Mouse (Mus musculus): ENCODE measurements around the gene Adra1b.

The Adra1b gene

GRCm38 (mm10) chr11:43901051-43901654, at the start of gene Adra1b:
Gene Adra1b (minus strand): TSS chr11:43901210.
- in situ Hi-C loops (cut with MboI) = no loop called here

GRCm38 (mm10) chr11:43950274-43950673, 49.3 kb upstream of the Adra1b start:
- in situ Hi-C loops (cut with MboI) = no loop called here

- in situ Hi-C loops (cut with MboI) = no loop called here
These were observed 42.8 kb upstream of the Adra1b start for GRCm38 (mm10) chr11:43943781-43944180.

GRCm38 (mm10) chr11:43943167-43943566, 42.2 kb upstream of the Adra1b start:
- in situ Hi-C loops (cut with MboI) = no loop called here

- in situ Hi-C loops (cut with MboI) = no loop called here
These were observed 39.6 kb upstream of the Adra1b start for GRCm38 (mm10) chr11:43940501-43941202.

- in situ Hi-C loops (cut with MboI) = no loop called here
These were observed 35.0 kb upstream of the Adra1b start for GRCm38 (mm10) chr11:43936023-43936422.

GRCm38 (mm10) chr11:43933480-43933879, 32.5 kb upstream of the Adra1b start:
- in situ Hi-C loops (cut with MboI) = no loop called here

GRCm38 (mm10) chr11:43933000-43933399, 32.0 kb upstream of the Adra1b start:
- in situ Hi-C loops (cut with MboI) = no loop called here

GRCm38 (mm10) chr11:43930191-43930590, 29.2 kb upstream of the Adra1b start:
- in situ Hi-C loops (cut with MboI) = no loop called here

- in situ Hi-C loops (cut with MboI) = no loop called here
These were observed 28.7 kb upstream of the Adra1b start for GRCm38 (mm10) chr11:43929706-43930105.

GRCm38 (mm10) chr11:43929178-43929577, 28.2 kb upstream of the Adra1b start:
- in situ Hi-C loops (cut with MboI) = no loop called here

GRCm38 (mm10) chr11:43927133-43927815, 26.3 kb upstream of the Adra1b start:
- in situ Hi-C loops (cut with MboI) = no loop called here

GRCm38 (mm10) chr11:43926163-43926562, 25.2 kb upstream of the Adra1b start:
- in situ Hi-C loops (cut with MboI) = no loop called here

GRCm38 (mm10) chr11:43925584-43925983, 24.6 kb upstream of the Adra1b start:
- in situ Hi-C loops (cut with MboI) = no loop called here

GRCm38 (mm10) chr11:43921701-43922100, 20.7 kb upstream of the Adra1b start:
- in situ Hi-C loops (cut with MboI) = no loop called here

GRCm38 (mm10) chr11:43919492-43920055, 18.6 kb upstream of the Adra1b start:
- in situ Hi-C loops (cut with MboI) = no loop called here

- in situ Hi-C loops (cut with MboI) = no loop called here
These were observed 13.8 kb upstream of the Adra1b start for GRCm38 (mm10) chr11:43914552-43915447.

- in situ Hi-C loops (cut with MboI) = no loop called here
These were observed 11.3 kb upstream of the Adra1b start for GRCm38 (mm10) chr11:43912136-43912888.

- in situ Hi-C loops (cut with MboI) = no loop called here
These were observed 10.6 kb upstream of the Adra1b start for GRCm38 (mm10) chr11:43911646-43912045.

GRCm38 (mm10) chr11:43903351-43903750, 2.3 kb upstream of the Adra1b start:
- in situ Hi-C loops (cut with MboI) = no loop called here

- in situ Hi-C loops (cut with MboI) = no loop called here
These were observed 1.3 kb downstream of the Adra1b start for GRCm38 (mm10) chr11:43899696-43900095.

Data from mature B cell (primary cell).